Mouse (Mus musculus) embryo, embryonic 10 days (tissue): ENCODE results near the gene Cldn34c1.
A peak's percentile ranks its signal among the peaks of the same experiment; 100 is the strongest.
"Not testable (repeated sequence)": the region's sequence is repeated elsewhere in the genome, so short reads cannot be mapped to it uniquely, and the experiment has no call there.

Source experiments
- DNase-seq: peaks from one replicate; pipeline ENCODE4 v3.0.0-alpha.2; 2015; ENCODE audit warnings: low spot score

Gene Cldn34c1

GRCm38 (mm10) chrX:123103291-123104260, at the start of gene Cldn34c1:
Cldn34c1 (plus strand) TSS chrX:123103495.
- DNase-seq = peak; percentile 85

GRCm38 (mm10) chrX:123087441-123087840, 15.9 kb upstream of the Cldn34c1 start:
- no peak for DNase-seq

- peak; percentile 10 for DNase-seq
Measured at GRCm38 (mm10) chrX:123102806-123103205, 489 bp upstream of the Cldn34c1 start.

GRCm38 (mm10) chrX:123104692-123105091, 1.4 kb downstream of the Cldn34c1 start:
- peak; percentile 38 for DNase-seq

- DNase-seq = not testable (repeated sequence)
Measured at GRCm38 (mm10) chrX:123222381-123222780, 119.1 kb downstream of the Cldn34c1 start, which contains the start of gene Srsx. Srsx (minus strand) TSS chrX:123222481.
